Mouse (Mus musculus) midbrain, embryonic 10.5 days (tissue): ENCODE results near the gene Gpr27. TPM values are rescaled to one million over a fixed set of nuclear protein-coding genes. Genes with fewer than 3 reads are reported as not detected.

Experiments used
- DNase-seq: peaks from one replicate; pipeline ENCODE4 v3.0.0-alpha.2; 2017; ENCODE audit warnings: low spot score
- H3K27ac ChIP-seq: fragments of 300-500 bp; sonication (generic); replicated peaks from 2 replicates; pipeline ENCODE4 v1.5.1; 2016; ENCODE audit warnings: mild to moderate bottlenecking
- H3K27me3 ChIP-seq: fragments of 300-500 bp; sonication (generic); 2 replicates; pipeline ENCODE4 v1.6.1; 2016; ENCODE audit warnings: low read depth, mild to moderate bottlenecking; ENCODE audit not compliant: poor library complexity, severe bottlenecking
- H3K36me3 ChIP-seq: fragments of 300-500 bp; sonication (generic); 2 replicates; pipeline ENCODE4 v1.6.1; 2016; ENCODE audit warnings: mild to moderate bottlenecking, moderate library complexity
- H3K4me1 ChIP-seq: fragments of 300-500 bp; sonication (generic); 2 replicates; pipeline ENCODE4 v1.6.1; 2016
- H3K4me3 ChIP-seq: fragments of 300-500 bp; sonication (generic); 2 replicates; pipeline ENCODE4 v1.5.1; 2016; ENCODE audit warnings: mild to moderate bottlenecking, moderate library complexity
- H3K9me3 ChIP-seq: fragments of 300-500 bp; sonication (generic); replicated peaks from 2 replicates; pipeline ENCODE4 v1.6.1; 2016; ENCODE audit warnings: mild to moderate bottlenecking
- WGBS: fragments of 180-500 bp; shearing (Covaris S2); methylation state at CpG from one replicate; pipeline ENCODE4 v1.1.7; 2016; 5-methylcytosine and 5-hydroxymethylcytosine counted together
- polyA plus RNA-seq: library from polyadenylated mRNA; unstranded; fragments of >200 nt; fragmentation: Nextera tagmentation; extraction: Ambion mirVana; gene quantifications from 2 replicates; pipeline ENCODE4 v1.2.1, GENCODE M21; 2016

The Gpr27 gene
- polyA plus RNA-seq, 1 experiment from 2014 or later: 1.1 TPM

DNA sequence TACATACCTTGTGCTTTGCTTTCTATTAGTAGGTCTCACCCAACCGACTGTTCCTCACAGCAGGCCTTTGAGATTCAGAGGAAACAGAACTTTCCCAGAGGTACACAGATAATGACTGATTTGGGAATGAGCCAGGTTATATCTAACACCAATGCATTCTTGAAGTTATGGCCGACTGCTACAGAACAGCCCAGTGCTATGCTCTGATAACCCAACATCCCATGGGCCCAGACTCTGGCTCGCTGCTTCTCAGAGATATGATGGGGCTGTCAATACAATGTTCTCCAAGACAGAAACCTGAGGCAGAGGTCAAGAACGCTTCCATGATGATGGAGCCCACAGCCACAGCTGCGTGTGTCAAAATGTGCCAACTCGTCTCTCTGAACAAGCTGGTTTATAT, 4.0 kb upstream of the Gpr27 start:
- Histone ChIP-seq H3K36me3 (no peaks in the 10 kb centered on the region), H3K9me3 (no peaks in the 10 kb centered on the region; the same call in 1 of the 2 replicates), H3K4me3 (no peak overlapping the region), H3K27me3 (peaks cover 48% of the 10 kb centered on the region), H3K27ac (no peak overlapping the region), H3K4me1 (peaks cover 21% of the 10 kb centered on the region)
- no peak for DNase-seq
- WGBS: 90% methylated on average over 6 of the region's 6 CpGs

DNA sequence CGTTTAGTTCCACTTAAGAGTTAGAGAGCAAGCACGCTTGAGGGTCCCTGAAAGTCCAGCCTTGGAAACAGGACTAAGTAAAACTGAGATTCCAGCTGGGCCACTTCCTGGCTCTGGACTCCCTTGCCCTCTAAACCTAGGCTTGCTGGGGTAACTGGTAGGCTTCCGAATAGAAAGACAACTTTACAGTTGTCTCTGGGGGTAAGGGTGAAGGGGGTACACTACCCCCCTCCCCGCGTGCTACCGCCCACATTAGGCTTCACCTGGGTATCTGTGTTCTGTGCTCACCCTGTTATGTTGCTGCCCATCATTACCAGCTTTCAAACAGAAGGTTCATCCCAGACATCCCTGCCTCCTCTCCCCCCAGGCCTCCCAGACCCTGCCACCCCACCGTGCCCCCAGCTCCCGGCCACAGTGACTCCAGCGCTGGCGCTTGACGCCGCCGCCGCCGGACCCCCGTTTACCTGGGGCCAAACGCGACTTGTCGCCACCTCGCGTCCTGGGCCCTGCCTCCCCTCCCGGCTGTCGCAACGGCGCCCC, 743 bp upstream of the Gpr27 start:
- H3K27ac ChIP-seq: peak overlapping the region; percentile 88
- no peaks in the 10 kb centered on the region for H3K36me3 ChIP-seq
- peaks cover 80% of the 10 kb centered on the region for H3K27me3 ChIP-seq
- peak overlapping the region; percentile 82 for H3K4me3 ChIP-seq
- 5% methylated on average over 25 of the region's 25 CpGs for WGBS
- no peaks in the 10 kb centered on the region for H3K9me3 ChIP-seq
- H3K4me1 ChIP-seq: peaks cover 24% of the 10 kb centered on the region
- no peak for DNase-seq

DNA sequence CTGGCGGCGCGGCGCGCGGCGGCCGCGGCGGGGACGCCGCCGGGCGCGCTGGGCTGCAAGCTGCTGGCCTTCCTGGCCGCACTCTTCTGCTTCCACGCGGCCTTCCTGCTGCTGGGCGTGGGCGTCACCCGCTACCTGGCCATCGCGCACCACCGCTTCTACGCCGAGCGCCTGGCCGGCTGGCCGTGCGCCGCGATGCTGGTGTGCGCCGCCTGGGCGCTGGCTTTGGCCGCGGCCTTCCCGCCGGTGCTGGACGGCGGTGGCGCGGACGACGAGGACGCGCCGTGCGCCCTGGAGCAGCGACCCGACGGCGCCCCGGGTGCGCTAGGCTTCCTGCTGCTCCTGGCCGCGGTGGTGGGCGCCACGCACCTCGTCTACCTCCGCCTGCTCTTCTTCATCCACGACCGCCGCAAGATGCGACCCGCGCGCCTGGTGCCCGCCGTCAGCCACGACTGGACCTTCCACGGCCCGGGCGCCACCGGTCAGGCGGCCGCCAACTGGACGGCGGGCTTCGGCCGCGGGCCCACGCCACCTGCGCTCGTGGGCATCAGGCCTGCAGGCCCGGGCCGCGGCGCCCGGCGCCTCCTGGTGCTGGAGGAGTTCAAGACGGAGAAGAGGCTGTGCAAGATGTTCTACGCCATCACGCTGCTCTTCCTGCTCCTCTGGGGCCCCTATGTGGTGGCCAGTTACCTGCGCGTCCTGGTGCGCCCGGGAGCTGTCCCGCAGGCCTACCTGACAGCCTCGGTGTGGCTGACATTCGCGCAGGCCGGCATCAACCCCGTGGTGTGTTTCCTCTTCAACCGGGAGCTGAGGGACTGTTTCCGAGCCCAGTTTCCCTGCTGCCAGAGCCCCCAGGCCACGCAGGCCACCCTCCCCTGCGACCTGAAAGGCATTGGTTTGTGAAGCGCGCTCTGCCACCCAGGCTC, 700 bp downstream of the Gpr27 start:
- DNase-seq: peak; percentile 43
- no peaks in the 10 kb centered on the region for H3K9me3 ChIP-seq
- H3K27me3 ChIP-seq: peaks cover 87% of the 10 kb centered on the region
- H3K27ac ChIP-seq: peak overlapping the region; percentile 88
- WGBS: under 1% methylated on average over 109 of the region's 110 CpGs
- peaks cover 24% of the 10 kb centered on the region for H3K4me1 ChIP-seq
- no peaks in the 10 kb centered on the region for H3K36me3 ChIP-seq
- H3K4me3 ChIP-seq: peak overlapping the region; percentile 82

DNA sequence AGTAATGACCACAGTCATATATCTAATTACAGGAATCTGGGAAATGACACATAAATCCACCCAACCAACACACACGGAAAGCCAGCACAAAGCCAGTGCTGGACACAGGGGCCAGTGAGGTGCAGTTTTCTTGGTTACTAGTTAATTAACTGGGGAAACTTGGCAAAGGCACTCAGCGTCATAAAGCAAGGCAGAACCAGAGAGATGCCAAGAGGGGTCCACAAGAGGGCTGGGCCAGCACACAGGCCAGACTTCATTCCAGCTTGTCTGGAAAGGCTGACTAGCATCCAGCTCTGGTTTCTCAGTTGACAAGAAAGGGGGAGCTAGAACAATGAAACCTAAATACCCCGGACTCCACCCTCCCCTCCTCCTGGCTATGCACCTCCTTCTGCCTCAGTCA, 8.0 kb downstream of the Gpr27 start:
- DNase-seq: no peak
- Histone ChIP-seq H3K27ac (no peak overlapping the region), H3K27me3 (peaks cover 25% of the 10 kb centered on the region), H3K4me1 (no peaks in the 10 kb centered on the region), H3K4me3 (no peak overlapping the region), H3K36me3 (no peaks in the 10 kb centered on the region), H3K9me3 (no peaks in the 10 kb centered on the region)
- WGBS: 76% methylated on average over 3 of the region's 3 CpGs

DNA sequence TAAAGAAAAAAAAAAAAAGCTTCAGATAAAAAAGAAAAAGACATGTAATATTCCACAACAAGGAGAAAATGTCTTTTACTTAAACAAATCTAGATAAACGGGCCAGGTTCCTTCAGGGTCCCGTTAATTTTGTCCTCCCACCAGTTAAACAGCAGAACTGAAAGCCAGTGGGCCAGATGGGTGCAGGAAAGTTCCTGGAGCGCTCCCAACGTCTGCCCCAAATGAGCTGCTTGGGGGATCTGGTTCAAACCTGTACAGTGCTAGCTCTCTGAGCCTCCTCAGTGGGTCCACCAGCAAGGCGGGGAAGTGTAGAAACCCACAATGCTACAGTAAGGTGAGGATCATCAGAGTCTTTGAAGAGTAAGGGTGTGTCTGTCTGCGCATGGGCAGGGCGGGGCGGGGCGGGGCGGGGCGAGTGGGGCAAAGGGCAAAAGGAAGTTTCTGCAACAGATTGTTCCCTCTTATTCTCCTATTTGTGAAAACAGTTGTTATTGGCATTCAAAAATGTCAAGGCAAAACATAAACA, 19.2 kb downstream of the Gpr27 start:
- 75% methylated on average over 11 of the region's 11 CpGs for WGBS
- H3K36me3 ChIP-seq: no peaks in the 10 kb centered on the region
- DNase-seq: no peak
- no peaks in the 10 kb centered on the region; the same call in none of the 2 replicates for H3K27me3 ChIP-seq
- H3K4me1 ChIP-seq: no peaks in the 10 kb centered on the region
- H3K27ac ChIP-seq: no peak overlapping the region
- no peak overlapping the region for H3K4me3 ChIP-seq
- no peaks in the 10 kb centered on the region for H3K9me3 ChIP-seq

DNA sequence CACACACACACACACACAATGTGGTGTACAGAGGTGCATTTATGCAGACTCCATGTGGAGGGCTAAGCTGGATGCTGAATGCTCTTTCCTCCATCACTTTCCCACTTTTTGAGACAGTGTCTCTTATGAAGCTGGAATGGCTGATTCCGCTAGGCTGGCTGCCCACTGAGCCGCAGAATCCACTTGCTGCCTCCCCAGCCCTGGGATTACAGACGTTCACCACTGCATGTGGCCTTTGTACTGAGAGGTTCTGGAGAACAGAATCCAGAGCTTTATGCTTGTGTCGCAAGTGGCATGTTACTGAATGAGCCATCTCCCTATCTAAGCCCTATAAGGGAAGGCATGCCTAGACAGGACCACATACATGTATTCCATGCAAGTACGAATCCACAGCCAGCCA, 20.8 kb downstream of the Gpr27 start:
- Histone ChIP-seq H3K4me1 (no peaks in the 10 kb centered on the region), H3K27me3 (no peaks in the 10 kb centered on the region; the same call in none of the 2 replicates)
- WGBS: 76% methylated on average over 5 of the region's 5 CpGs

DNA sequence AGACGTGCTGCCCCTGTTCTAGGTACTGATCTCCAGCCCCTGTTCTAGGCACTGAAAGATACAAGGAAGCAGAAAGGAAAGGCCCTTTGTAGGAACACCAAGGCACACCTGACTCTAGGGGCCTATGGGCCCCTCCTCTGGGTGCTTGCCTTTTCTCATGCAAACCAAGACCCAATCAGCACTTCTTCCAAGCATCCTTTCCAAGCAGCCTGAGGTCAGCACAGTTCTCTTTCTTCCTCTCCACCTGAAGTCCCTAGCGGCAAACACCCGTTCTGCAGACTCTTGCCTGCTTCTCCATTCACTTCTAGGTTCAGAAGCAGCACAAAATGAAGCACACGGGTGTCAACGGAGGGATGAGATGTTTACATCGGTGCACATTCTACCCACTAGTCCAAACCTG, 22.7 kb downstream of the Gpr27 start:
- Histone ChIP-seq H3K36me3 (no peaks in the 10 kb centered on the region), H3K4me3 (no peak overlapping the region), H3K27ac (no peak overlapping the region), H3K9me3 (no peaks in the 10 kb centered on the region), H3K4me1 (no peaks in the 10 kb centered on the region), H3K27me3 (peaks cover 5% of the 10 kb centered on the region)
- 59% methylated on average over 6 of the region's 6 CpGs for WGBS
- no peak for DNase-seq

More for the DNA sequence above, 20.8 kb downstream of the Gpr27 start:
- no peaks in the 10 kb centered on the region for H3K9me3 ChIP-seq
- H3K4me3 ChIP-seq: no peak overlapping the region
- no peak for DNase-seq
- H3K27ac ChIP-seq: no peak overlapping the region
- no peaks in the 10 kb centered on the region for H3K36me3 ChIP-seq

DNA sequence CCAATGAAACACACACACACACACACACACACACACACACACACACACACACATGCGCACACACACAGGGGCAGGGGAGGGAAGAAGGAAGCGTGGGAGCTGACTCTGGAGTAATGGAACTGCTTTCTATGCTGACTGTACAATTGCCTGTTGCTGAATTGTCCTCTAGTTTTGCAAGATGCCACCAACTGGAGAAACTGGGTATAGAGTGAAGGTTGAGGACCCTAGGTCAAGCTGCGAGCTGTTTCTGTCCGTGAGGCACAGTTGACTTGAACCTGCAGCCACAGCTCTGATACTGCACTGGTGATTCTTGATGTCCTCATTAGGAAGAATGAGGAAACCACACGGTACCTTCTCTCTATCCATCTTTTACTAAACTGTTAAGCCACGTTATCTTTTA, 23.4 kb downstream of the Gpr27 start:
- WGBS: 71% methylated on average over 6 of the region's 6 CpGs
- no peak for DNase-seq
- H3K4me3 ChIP-seq: no peak overlapping the region

DNA sequence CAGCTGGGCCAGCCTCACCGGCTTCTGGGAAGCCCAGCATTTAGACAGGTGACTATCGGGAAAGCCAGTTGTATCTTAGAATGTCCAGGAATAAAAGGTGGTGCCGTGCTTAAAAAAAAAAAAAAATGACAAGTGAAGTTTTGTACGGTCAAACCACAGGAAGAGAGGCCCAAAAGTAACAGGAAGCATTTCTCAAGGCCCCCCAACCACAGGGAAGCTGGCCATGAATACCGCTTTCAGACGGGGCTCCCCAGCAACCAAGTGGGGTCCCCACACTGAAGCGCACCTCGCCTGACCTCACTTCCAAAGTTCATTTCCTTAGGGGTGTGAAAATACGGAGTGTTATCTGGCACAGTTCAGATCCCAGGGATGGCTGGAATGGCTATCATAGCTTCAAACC, 28.6 kb downstream of the Gpr27 start:
- H3K27me3 ChIP-seq: peaks cover 36% of the 10 kb centered on the region
- DNase-seq: no peak
- 89% methylated on average over 9 of the region's 9 CpGs for WGBS
- no peak overlapping the region for H3K4me3 ChIP-seq
- H3K9me3 ChIP-seq: no peaks in the 10 kb centered on the region
- H3K27ac ChIP-seq: no peak overlapping the region
- H3K36me3 ChIP-seq: no peaks in the 10 kb centered on the region
- peaks cover 6% of the 10 kb centered on the region for H3K4me1 ChIP-seq

More for the DNA sequence above, 23.4 kb downstream of the Gpr27 start:
- Histone ChIP-seq H3K27ac (no peak overlapping the region), H3K27me3 (peaks cover 5% of the 10 kb centered on the region), H3K9me3 (no peaks in the 10 kb centered on the region), H3K4me1 (no peaks in the 10 kb centered on the region), H3K36me3 (no peaks in the 10 kb centered on the region)

DNA sequence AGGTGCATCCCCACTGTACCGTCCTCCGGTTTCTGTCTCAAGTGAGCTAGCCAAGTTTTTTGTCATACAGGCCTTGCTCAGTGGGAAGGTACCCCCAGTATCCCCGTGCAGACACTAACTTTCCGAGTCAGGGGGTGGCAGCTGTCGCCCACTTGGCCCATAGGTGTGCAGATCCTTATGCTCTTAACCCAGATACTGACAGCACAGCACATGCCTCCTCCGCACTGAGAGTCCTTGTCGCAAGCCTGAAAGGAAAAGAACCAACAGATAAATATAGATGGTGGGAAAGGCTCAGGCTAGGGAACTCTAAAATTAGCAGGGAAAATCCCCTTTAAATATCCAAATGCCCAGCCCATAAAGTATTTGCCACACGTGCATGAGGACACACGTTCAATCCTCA, 29.9 kb downstream of the Gpr27 start:
- no peaks in the 10 kb centered on the region for H3K36me3 ChIP-seq
- H3K4me1 ChIP-seq: peaks cover 19% of the 10 kb centered on the region
- H3K4me3 ChIP-seq: no peak overlapping the region
- 91% methylated on average over 9 of the region's 9 CpGs for WGBS
- H3K27me3 ChIP-seq: peaks cover 49% of the 10 kb centered on the region
- H3K9me3 ChIP-seq: no peaks in the 10 kb centered on the region
- H3K27ac ChIP-seq: no peak overlapping the region
- no peak for DNase-seq

DNA sequence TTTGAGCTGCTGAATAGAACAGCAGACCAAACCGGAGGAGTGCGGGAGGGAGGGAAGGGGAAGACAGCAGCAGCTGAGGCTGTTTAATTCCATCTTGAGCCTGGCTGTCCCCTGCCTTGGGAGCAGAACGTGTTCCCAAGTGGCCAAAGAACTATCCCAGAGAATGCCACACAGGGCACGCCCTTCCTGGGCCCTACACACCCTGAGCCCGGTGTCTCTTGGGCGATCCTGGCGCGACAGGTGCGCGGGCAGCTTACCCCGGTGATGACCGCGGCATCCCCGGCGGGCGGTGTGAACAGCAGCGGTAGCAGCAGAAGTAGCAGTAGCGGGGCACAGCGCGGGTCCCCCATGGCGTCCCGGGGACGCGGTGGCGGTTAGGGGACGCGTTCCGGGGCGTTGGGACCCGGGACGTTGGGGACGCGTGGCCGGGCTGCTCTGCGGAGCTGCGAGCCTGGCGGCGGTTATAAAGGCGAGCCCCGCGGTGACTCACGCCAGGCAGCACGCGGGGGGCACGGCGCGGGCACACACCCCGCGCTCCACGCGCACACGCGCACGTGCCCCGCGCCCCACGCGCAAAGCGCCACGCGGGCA, 33.6 kb downstream of the Gpr27 start, which contains the start of gene Prok2:
Gene Prok2, minus strand, starts transcription at position 422 of the 591 bp plus-strand sequence.
- H3K4me3 ChIP-seq: peak within 1 kb of the TSS; percentile 62
- peaks cover 19% of the 10 kb centered on the region for H3K4me1 ChIP-seq
- no peaks in the 10 kb centered on the region for H3K36me3 ChIP-seq
- DNase-seq: peak; percentile 56
- whole genome bisulfite sequencing: under 1% methylated on average over 61 of the region's 61 CpGs
- no peaks in the 10 kb centered on the region for H3K9me3 ChIP-seq
- H3K27me3 ChIP-seq: peaks cover 75% of the 10 kb centered on the region
- peak within 1 kb of the TSS; percentile 74 for H3K27ac ChIP-seq

DNA sequence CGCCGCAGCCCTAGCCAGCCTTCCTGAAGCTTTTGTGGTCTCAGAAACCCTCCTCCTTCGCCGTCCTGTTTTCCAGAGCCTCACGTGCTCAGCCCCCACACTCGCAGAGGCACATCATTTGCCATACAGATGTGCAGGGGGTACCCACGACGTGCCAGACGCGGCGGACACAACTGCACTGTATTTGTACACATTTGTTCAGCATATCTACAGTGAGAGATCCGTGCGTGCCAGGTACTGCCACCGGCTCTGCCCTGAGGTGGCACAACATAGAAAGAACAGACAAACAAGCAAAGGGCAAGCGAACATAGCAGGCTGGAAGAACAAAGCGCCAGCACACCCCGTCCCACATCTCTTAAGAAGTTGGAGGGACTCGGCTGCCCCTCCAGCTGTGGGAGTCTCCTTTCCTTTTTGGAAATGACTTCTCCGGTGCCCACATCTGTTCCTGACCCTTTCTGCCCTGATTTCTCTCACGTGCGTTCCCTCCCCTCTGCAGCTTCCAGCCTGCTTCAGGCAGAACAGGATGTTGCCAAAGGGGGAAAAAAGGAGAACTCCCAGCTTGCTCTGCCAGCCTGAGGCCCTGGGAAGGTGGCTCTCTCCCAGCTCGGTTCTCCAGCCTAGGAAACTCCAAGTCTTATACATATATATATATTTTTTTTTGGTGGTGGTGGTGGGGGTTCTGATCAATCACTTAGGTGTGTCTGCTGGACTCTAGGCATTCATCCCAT, 34.3 kb downstream of the Gpr27 start:
- DNase-seq: peak; percentile 36
- Histone ChIP-seq H3K4me3 (peak overlapping the region; percentile 62), H3K27ac (peak overlapping the region; percentile 74), H3K36me3 (no peaks in the 10 kb centered on the region), H3K9me3 (no peaks in the 10 kb centered on the region), H3K27me3 (peaks cover 75% of the 10 kb centered on the region), H3K4me1 (peaks cover 19% of the 10 kb centered on the region)
- 2% methylated on average over 22 of the region's 22 CpGs for WGBS
